Mouse (Mus musculus): ENCODE data around the gene Psmb6.

DNA sequence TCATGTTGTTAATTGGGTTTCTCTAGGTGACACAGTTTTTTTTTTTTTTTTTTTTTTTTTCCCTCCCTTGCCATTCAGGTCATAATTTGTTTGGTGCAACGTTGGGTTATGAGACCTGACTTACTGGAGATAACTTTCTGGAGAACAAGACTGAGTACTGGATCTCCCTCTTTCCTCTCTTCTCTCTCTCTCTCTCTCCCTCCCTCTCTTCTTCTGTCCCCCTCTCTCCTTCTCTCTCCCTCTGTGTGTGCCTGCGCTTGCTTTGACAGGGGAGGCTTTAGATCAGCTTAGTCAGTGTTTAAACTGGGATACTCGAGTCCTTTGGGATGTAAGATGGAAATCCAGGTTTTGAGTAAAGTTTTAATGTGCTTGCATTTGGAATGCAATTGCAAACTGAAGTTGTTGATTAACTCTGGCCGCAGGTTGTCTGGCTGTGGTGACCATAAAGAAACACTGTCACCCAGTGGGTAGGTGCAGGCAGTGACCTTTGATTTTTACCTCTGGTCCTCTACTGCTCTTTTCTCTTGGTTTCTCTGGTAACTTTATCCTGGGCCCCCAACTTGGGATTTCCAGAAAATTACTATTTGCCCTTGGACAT is 39.2 kb downstream of the Psmb6 start:
- no peak for TF ChIP-seq POLR2A (IDR thresholded peaks at IDR 0.05; ENCODE audit: borderline replicate concordance, extremely low read depth, low read depth, low read length)
- no peak for TF ChIP-seq CTCF (IDR thresholded peaks at IDR 0.05; ENCODE audit: insufficient read depth, low read length)
